Mouse (Mus musculus) layer of hippocampus, postnatal 36 days (tissue): ENCODE measurements around the gene Pex6. TPM values are rescaled to one million over a fixed set of nuclear protein-coding genes. Genes with fewer than 3 reads are reported as not detected.
A peak's percentile ranks its signal among the peaks of the same experiment; 100 is the strongest.

Experiments
- DNase-seq, 2 experiments: peaks; one replicate each; pipeline ENCODE4 v3.0.0; 2022
- total RNA-seq, 2 experiments: library from RNA; stranded (reverse); gene quantifications; 2 replicates each; pipeline ENCODE4 v1.2.3; 2021

Gene Pex6
- total RNA-seq, 2 experiments from 2014 or later = 54.6 to 56.6 TPM

DNA sequence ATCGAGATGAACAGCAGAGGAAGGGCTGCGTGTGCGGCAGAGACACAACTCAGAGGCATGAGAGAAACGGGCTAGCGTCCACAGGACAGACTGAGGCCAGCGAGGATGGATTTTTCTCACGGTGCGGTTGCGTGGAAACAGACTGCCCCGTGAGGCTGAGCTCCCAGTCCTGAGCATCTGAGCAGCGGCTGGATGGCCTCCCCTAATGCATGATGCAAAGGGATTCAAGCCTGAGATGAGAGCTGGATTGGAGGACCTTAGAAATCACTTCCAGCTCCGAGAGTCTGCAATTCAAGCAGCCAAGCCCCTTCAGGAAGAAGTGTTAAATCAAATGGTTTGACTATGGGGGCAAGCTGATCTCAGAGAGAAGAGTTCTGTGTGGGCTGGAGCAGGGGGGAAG is 9.8 kb upstream of the Pex6 start:
- DNase-seq = no peak

- no peak for DNase-seq
These were observed 9.2 kb upstream of the Pex6 start for GRCm38 (mm10) chr17:46702100-46702499.

GRCm38 (mm10) chr17:46702506-46702905 is 8.8 kb upstream of the Pex6 start:
- no peak for DNase-seq

DNA sequence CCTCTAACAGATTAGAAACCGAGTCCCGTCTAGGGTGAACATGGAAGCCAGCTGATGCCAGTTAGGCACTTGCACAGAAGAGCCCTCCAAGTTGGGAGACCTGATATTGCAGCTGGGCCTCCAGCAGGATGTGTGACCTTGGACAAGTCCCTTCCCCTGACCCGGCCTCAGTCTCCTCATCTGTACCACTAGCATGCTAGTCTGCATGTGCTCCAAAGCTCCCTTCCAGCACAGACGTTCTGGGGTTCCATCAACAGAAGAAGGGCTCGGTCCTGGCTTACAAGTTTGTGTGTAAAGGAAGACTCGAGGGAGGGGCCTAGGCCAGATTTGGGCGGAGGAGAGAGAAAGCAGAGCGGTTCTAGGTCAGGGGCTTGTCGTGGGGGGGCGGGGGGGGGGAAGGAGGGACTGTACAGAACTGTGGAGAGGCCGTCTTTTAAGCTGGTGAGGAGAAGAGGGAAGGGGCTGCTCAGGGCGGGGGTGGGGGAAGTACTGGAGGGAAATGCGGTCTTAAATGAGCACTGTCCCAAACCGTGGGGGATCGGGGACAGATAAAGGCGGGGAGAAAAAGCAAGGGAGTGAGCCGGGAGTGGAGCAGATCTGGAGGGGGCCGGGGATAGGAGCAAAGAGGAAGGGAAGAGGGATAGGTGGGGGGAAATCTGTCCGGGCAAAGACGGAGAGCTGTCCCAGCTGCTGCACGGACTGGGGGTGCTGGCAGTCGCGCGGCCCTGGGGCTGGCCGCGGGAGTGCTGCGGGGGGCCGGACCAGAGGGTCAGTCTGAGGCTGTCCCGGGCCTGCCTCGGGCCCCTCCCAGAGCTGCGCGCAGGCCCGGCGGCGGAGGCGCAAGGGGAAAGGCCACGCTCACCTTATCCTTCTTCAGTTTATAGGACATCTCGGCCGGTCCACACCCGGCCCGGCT is 7.0 kb upstream of the Pex6 start:
- DNase-seq = no peak

GRCm38 (mm10) chr17:46704887-46705835 is 6.1 kb upstream of the Pex6 start, which contains the start of gene Ppp2r5d:
Gene Ppp2r5d, minus strand, starts transcription at chr17:46705111.
- peak; percentile 94 to 96 for DNase-seq

DNA sequence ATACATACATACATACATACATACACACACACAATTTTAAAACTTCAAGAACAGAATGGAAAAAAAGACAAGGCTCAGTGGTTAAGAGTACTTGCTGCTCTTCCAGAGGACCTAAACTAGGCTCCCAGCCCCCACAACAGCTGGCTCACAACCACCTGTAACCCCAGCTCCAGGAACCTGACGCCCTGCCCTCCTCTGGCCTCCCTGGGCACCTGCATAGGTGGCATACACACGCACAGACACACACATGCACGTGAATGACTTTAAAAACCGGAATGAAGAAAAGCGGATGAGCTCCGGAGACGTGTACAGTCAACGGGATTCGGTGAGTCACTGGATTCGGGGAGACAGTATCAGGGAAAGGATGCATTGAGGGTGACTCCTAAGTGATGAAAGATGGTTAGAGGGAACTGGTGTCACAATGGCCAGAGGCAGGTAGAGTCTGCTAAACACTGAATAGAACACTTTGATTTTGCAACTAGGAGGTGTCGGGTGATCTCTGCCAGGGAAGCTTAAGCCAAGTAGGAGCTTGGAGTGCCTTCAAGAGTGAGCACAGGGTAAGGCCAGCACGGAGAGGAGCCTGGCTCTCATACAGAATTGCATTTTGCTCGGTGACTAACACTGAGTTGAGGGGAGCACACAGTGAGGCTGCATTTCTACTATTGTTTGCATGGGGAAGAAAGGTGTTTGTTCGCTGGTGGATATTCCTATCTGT is 4.7 kb upstream of the Pex6 start:
- no peak for DNase-seq

DNA sequence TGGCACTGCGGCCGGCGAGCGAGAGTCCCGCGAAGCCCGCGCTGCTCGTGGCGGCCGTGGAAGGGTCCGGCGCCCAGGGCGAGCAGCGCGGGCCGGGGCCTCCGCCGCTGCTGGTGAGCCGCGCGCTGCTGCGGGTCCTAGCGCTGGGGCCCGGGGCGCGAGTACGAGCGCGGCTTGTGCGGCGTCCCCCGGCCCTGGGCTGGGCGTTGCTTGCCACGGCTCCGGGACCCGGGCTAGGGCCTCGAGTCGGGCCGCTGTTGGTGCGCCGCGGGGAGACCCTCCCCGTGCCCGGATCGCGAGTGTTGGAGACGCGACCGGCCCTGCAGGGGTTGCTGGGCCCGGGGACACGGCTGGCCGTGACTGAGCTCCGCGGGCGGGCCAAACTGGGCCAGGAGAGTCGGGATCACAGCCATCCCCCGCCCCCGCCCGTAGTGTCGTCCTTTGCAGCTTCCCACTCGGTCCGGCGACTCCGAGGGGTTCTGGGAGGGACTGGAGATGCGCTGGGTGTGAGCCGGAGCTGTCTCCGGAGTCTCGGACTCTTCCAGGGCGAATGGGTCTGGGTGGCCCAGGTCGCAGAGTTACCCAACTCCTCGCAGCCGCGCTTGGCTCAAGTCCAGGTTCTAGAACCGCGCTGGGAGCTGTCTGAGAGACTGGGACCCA is 479 bp downstream of the Pex6 start:
- DNase-seq = no peak

- DNase-seq = no peak
These were observed 1.2 kb downstream of the Pex6 start for GRCm38 (mm10) chr17:46712442-46712841.

DNA sequence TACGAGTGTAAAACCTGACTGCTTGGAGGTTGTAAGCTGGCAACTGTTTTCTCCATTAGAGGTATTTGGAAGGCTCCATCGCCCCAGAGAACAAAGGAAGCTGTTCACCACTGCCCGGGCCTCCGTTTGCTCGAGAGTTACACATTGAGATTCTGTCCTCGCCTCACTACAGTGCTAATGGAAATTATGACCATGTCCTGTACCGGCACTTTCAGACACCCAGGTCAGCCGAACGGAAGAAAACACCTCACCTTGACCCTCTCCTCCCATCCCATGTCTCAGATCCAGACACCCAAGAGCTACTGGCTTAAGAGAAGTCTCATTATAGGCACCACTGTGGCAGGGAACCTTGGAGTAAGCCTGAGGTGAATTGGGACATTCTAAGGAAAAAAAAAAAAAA is 2.6 kb downstream of the Pex6 start:
- DNase-seq = no peak

DNA sequence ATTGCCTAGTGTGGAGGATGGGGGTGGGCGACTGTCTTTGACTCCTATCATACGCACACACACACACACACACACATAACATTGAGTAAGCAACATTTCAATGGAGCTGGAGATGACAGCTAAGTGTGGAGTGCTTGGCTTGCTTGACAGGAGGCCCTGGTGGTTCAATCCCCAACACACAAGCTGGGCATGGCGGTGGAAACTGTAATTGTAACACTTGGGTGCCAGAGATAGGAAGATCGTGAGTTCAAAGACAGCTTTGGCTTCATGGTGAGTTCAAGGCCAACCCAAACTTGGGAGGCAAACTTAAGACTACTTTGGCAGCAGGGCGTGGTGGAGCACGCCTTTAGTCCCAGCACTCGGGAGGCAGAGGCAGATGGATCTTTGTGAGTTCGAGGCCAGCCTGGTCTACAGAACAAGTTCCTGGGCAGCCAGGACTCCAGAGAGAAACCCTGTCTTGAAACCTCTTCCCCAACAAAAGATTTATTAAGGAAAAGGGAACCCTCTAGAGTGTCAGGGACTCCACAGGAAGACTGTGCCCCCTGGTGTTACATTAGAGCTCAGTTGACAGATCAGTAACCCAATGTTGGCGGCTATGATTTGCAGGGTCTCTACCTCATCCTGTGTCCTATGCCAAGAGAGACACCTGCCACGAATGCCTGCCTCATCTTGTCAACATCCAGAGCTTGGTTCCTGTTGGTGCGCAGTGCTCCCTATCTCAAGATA is 3.7 kb downstream of the Pex6 start:
- no peak for DNase-seq

- no peak for DNase-seq
These were observed 9.8 kb downstream of the Pex6 start for GRCm38 (mm10) chr17:46721077-46721476.

- no peak for DNase-seq
These were observed 13.3 kb downstream of the Pex6 start for GRCm38 (mm10) chr17:46724477-46725084.

- DNase-seq = no peak
These were observed 14.0 kb downstream of the Pex6 start for GRCm38 (mm10) chr17:46725273-46725672.

DNA sequence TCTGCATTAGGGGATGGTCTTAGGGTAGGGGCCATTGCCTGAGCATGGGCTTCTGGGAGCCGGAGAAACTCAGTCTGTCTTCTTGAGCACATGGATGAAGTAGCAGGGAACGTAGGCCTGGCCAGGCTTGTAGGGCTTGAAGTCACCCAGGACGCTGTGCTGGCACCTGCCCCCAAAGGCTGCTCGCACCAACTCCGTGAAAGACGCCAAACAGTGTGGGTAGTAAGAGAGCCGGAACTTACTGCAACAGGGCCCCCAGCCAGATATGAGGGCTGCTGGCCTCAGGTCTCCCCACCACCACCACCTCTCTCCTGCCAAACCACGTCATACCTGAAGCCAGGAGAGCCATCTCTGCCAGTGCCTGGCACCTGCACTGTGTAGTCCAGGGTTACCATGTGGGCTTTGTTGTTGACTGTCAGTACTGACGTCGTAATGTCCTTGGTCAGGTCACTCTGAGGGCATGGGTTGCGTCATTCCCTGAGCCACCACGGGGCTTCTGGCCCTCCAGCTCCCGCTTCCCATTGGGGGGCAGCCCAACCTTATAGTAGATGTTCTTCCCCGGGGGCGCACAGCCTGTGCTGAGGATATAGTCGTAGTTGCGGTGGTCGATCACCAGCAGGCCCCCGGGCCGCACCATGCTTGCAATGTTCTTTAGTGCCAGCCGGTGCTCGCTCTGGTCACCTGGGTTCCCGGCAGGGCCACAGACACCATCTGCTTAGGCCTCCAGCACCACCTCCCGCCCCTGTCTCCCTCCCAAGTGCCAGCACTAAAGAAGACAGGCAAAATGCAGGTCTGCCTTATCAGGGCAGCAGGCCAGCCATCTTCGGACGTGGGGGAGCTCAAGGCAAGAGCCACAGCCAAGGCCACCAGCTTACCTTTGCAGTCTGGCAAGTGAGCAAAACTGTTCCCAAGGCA is 14.7 kb downstream of the Pex6 start:
- no peak for DNase-seq

- no peak for DNase-seq
These were observed 16.0 kb downstream of the Pex6 start for GRCm38 (mm10) chr17:46727271-46727670.

GRCm38 (mm10) chr17:46728021-46728420 is 16.8 kb downstream of the Pex6 start:
- no peak for DNase-seq

GRCm38 (mm10) chr17:46728496-46728895 is 17.2 kb downstream of the Pex6 start:
- DNase-seq = no peak

- DNase-seq = no peak
These were observed 17.6 kb downstream of the Pex6 start, which contains the start of gene Gnmt for GRCm38 (mm10) chr17:46728904-46729318. Gene Gnmt, minus strand, starts transcription at chr17:46729168.

DNA sequence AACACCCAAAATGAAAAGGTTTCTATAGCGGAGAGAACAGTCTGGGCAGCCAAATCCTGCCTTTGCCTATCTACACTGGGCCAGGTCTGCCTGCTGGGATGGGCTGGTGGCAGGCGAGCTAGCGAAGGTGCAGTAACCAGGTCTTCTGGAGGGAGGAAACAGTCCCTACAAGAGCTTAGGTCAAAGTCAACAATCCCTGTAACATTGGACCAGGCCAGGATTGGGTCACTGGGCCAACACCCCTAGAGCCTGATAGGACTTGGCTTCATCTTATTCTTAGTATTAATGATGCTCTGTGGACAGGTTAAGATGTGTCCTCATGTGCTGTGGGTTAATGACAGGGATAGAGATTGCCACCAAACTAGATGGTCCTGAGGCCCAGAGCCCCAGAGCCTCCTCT is 22.8 kb downstream of the Pex6 start:
- no peak for DNase-seq

GRCm38 (mm10) chr17:46735287-46735686 is 24.0 kb downstream of the Pex6 start:
- no peak for DNase-seq
